Mouse (Mus musculus): ENCODE measurements around the gene Abcg8.

DNA sequence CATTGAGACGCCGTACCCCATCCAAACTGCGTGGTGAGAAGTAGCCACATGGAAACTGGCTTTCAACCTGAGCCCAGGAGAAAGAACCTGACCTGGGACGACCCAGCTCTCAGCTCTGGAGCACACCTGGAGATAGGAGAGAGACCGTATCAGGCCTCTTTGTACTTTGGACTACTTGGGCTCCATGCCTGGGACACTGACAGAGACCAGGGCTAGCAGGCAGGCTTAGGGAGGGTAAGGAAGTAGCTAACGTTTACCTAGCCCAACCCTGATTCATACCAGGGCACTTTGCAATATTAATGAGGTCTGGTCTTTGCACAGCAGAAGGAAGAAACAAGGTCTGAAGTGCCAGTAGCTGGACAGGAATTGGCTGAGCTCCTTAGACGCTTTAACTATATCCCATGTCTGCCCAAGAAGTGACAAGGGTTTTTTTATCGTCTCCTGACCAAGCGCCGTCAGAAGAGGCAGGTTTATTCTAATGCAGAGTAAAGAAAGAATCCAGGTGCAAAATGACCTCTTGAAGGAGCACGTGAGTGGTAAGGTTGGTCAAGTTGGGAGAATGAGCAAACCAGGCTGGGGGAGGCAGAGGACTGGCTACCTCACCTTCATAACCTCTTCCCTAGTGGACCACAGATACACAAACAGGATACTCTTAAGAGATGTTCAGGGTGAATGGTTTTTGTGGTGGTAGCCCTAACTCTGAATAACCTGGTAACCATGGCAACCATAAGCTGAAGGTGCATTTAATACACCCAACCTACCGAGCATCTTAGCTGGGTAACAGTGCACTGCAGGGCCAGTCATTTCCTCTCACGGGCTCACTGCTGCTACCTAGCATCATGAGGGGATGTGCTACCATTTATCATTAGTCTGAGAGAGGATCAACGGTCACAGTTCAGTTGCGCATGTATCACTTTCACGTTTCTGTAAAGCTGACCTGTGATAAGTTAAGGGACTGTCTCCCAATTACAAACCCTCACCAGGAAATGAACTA, 3.4 kb upstream of the Abcg8 start:
- TF ChIP-seq CTCF (IDR thresholded peaks at IDR 0.05; ENCODE audit: low read depth) (no peak), EP300 (IDR thresholded peaks at IDR 0.05; ENCODE audit: low read depth) (no peak)
